Mouse (Mus musculus) forebrain, embryonic 11.5 days (tissue): ENCODE data around the gene Fes. TPM values are rescaled to one million over a fixed set of nuclear protein-coding genes. Genes with fewer than 3 reads are reported as not detected.
A peak's percentile ranks its signal among the peaks of the same experiment; 100 is the strongest.

ENCODE experiments used
- ATAC-seq: fragments of 200-750 bp; cut with Nextera tagmentation; replicated peaks from 2 replicates; pipeline ENCODE4 v1.8.0; 2017; ENCODE audit warnings: moderate TSS enrichment; ENCODE audit not compliant: low FRiP score
- DNase-seq: peaks from one replicate; pipeline ENCODE4 v3.0.0-alpha.2; 2017; ENCODE audit warnings: low spot score
- H3K27ac ChIP-seq: fragments of 300-500 bp; sonication (generic); 2 replicates; pipeline ENCODE4 v1.5.1; 2014; ENCODE audit warnings: low read depth, low read length
- H3K27me3 ChIP-seq: fragments of 300-500 bp; sonication (generic); 2 replicates; pipeline ENCODE4 v1.6.1; 2014; ENCODE audit warnings: mild to moderate bottlenecking, low read length, mixed read lengths; ENCODE audit not compliant: control insufficient read depth, insufficient read depth
- H3K36me3 ChIP-seq: fragments of 300-500 bp; sonication (generic); 2 replicates; pipeline ENCODE4 v1.6.1; 2014; ENCODE audit warnings: mild to moderate bottlenecking, low read length, moderate library complexity, mixed read lengths; ENCODE audit not compliant: control insufficient read depth, insufficient read depth
- H3K4me1 ChIP-seq: fragments of 300-500 bp; sonication (generic); replicated peaks from 2 replicates; pipeline ENCODE4 v1.6.1; 2014; ENCODE audit warnings: low read length, mixed read lengths; ENCODE audit not compliant: control insufficient read depth, insufficient read depth
- H3K4me2 ChIP-seq: fragments of 300-500 bp; sonication (generic); 2 replicates; pipeline ENCODE4 v1.6.1; 2014; ENCODE audit warnings: low read depth, mild to moderate bottlenecking, low read length, moderate library complexity, mixed read lengths; ENCODE audit not compliant: severe bottlenecking
- H3K4me3 ChIP-seq: fragments of 300-500 bp; sonication (generic); 2 replicates; pipeline ENCODE4 v1.5.1; 2014; ENCODE audit warnings: low read depth, low read length
- H3K9ac ChIP-seq: fragments of 300-500 bp; sonication (generic); 2 replicates; pipeline ENCODE4 v1.6.1; 2014; ENCODE audit warnings: low read length
- H3K9me3 ChIP-seq: fragments of 300-500 bp; sonication (generic); 2 replicates; pipeline ENCODE4 v1.6.1; 2016; ENCODE audit warnings: low read length, mixed read lengths; ENCODE audit not compliant: control insufficient read depth
- WGBS: fragments of 180-500 bp; shearing (Covaris S2); extraction: QIAGEN DNeasy Blood & Tissue Kit; methylation state at CpG from one replicate; pipeline ENCODE4 v1.1.7; 2014; 5-methylcytosine and 5-hydroxymethylcytosine counted together
- polyA plus RNA-seq: library from polyadenylated mRNA; unstranded; fragments of >200 nt; fragmentation: Nextera tagmentation; extraction: Ambion mirVana; gene quantifications from 2 replicates; pipeline ENCODE4 v1.2.1, GENCODE M21; 2014

Gene Fes
- polyA plus RNA-seq, 1 experiment from 2014 or later: 7.7 TPM

- Histone ChIP-seq H3K4me1 (peaks cover 6% of the 10 kb centered on the region; the same call in 1 of the 2 replicates), H3K36me3 (no peaks in the 10 kb centered on the region), H3K9me3 (no peaks in the 10 kb centered on the region), H3K4me2 (no peak overlapping the region), H3K9ac (no peak overlapping the region), H3K27ac (no peak overlapping the region), H3K4me3 (no peak overlapping the region), H3K27me3 (no peaks in the 10 kb centered on the region)
- 90% methylated on average over 3 of the region's 3 CpGs for WGBS
- DNase-seq (no peak), ATAC-seq (no peak)
Observed at GRCm38 (mm10) chr7:80374733-80375132, 13.0 kb downstream of the Fes start.

- no peak overlapping the region for H3K4me2 ChIP-seq
- no peak for DNase-seq
- no peak for ATAC-seq
- H3K4me1 ChIP-seq: peaks cover 10% of the 10 kb centered on the region; the same call in 1 of the 2 replicates
- no peak overlapping the region for H3K4me3 ChIP-seq
- H3K27me3 ChIP-seq: no peaks in the 10 kb centered on the region
- no peaks in the 10 kb centered on the region for H3K9me3 ChIP-seq
- H3K9ac ChIP-seq: no peak overlapping the region
- no peak overlapping the region for H3K27ac ChIP-seq
- 60% methylated on average over 3 of the region's 3 CpGs for WGBS
- no peaks in the 10 kb centered on the region for H3K36me3 ChIP-seq
Observed at GRCm38 (mm10) chr7:80374280-80374679, 13.5 kb downstream of the Fes start.

DNA sequence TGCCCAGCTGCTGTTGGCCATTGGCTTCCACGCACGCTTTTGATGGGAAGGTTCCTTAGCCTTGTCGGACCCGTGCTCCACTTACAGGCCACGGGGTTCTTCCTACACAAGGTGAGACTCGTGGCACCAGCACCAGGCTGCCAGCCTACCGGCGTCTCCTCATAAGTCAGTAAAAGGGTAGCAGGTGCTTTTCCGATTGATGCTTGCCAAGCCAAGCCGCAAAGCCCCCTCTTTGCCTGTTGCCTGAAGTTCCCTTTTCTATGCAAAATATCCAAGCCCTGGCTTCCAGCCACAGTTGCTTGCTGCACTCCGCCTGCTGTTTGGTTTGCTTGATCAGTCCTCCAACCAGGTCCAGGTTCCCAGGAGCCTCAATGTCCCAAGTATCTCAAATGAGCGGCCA lies 13.9 kb downstream of the Fes start:
- Histone ChIP-seq H3K9ac (no peak overlapping the region), H3K4me2 (no peak overlapping the region), H3K27me3 (no peaks in the 10 kb centered on the region), H3K27ac (no peak overlapping the region), H3K4me3 (no peak overlapping the region), H3K4me1 (peaks cover 10% of the 10 kb centered on the region; the same call in 1 of the 2 replicates), H3K9me3 (no peaks in the 10 kb centered on the region), H3K36me3 (no peaks in the 10 kb centered on the region)
- 89% methylated on average over 12 of the region's 12 CpGs for WGBS
- DNase-seq: no peak
- no peak for ATAC-seq

DNA sequence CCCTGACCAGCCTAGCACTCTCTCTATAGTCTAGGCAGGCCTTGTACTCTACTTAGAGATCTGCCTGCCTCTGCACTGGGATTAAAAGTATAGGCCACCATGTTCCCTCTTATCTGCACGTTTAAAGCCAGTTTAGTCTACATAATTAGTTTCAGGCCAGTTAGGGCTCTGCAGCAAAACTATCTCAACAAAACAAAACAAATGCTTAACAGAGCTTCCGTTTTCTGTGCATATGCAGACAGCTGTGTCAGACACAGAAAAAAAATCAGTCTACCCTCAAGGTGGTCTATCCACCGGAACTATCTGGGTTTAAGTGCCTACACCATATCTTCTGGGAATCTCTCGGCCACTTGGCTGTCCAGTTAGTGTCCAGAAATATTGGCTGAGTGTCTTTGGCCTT lies 14.4 kb downstream of the Fes start:
- H3K4me2 ChIP-seq: no peak overlapping the region

DNA sequence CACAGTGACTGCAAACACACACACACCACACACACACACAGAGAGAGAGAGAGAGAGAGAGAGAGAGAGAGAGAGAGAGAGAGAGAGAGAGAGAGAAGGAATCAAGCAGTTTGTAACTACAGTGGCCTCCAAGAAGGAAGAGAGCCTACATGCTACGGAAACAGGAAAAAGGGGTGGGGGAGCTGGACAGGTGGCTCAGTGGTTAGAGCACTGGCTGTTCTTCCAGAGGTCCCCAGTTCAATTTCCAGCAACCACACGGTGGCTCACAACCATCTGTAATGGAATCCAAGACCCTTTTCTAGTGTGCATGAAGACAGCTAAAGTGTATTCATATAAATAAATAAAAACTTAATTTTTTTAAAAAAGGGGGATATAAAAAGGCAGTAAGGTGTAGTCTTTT lies 15.1 kb downstream of the Fes start:
- H3K9me3 ChIP-seq: no peaks in the 10 kb centered on the region
- H3K9ac ChIP-seq: no peak overlapping the region
- ATAC-seq (no peak), DNase-seq (no peak)
- no peak overlapping the region for H3K4me3 ChIP-seq
- H3K36me3 ChIP-seq: no peaks in the 10 kb centered on the region; the same call in 1 of the 2 replicates
- H3K4me2 ChIP-seq: no peak overlapping the region
- no peaks in the 10 kb centered on the region for H3K27me3 ChIP-seq
- peaks cover 10% of the 10 kb centered on the region; the same call in 1 of the 2 replicates for H3K4me1 ChIP-seq
- WGBS: 60% methylated on average over 2 of the region's 2 CpGs
- H3K27ac ChIP-seq: no peak overlapping the region

More for the DNA sequence above, 14.4 kb downstream of the Fes start:
- Histone ChIP-seq H3K27me3 (no peaks in the 10 kb centered on the region), H3K9ac (no peak overlapping the region), H3K27ac (no peak overlapping the region), H3K4me1 (peaks cover 10% of the 10 kb centered on the region; the same call in 1 of the 2 replicates), H3K4me3 (no peak overlapping the region), H3K36me3 (no peaks in the 10 kb centered on the region; the same call in 1 of the 2 replicates), H3K9me3 (no peaks in the 10 kb centered on the region)
- WGBS: 84% methylated on average over 4 of the region's 4 CpGs
- DNase-seq: no peak
- ATAC-seq: no peak

DNA sequence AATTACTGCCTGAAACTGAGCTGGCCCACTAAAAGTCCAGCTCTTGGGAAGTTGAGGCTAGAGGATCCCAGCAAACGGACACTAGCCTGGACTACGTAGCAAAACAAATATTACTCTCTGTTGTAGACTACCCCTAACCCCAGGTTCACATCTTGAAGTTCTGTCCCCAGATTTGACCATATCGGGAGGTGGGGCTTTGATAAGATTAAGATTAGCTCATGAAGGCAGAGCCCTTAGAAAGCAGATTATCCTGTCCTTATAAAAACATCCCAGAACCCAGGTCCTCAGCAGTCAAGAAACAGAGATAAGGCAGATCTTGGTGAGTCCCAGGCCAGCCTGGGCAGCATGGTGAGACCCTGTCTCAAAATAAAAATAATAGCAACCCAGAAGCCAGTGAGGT lies 15.6 kb downstream of the Fes start:
- Histone ChIP-seq H3K9ac (no peak overlapping the region), H3K36me3 (peaks cover under 1% of the 10 kb centered on the region; the same call in 1 of the 2 replicates), H3K4me1 (peaks cover 10% of the 10 kb centered on the region; the same call in 1 of the 2 replicates), H3K27me3 (no peaks in the 10 kb centered on the region), H3K27ac (no peak overlapping the region), H3K4me3 (no peak overlapping the region), H3K4me2 (no peak overlapping the region), H3K9me3 (no peaks in the 10 kb centered on the region)
- 89% methylated on average over 3 of the region's 3 CpGs for WGBS
- no peak for DNase-seq
- no peak for ATAC-seq

DNA sequence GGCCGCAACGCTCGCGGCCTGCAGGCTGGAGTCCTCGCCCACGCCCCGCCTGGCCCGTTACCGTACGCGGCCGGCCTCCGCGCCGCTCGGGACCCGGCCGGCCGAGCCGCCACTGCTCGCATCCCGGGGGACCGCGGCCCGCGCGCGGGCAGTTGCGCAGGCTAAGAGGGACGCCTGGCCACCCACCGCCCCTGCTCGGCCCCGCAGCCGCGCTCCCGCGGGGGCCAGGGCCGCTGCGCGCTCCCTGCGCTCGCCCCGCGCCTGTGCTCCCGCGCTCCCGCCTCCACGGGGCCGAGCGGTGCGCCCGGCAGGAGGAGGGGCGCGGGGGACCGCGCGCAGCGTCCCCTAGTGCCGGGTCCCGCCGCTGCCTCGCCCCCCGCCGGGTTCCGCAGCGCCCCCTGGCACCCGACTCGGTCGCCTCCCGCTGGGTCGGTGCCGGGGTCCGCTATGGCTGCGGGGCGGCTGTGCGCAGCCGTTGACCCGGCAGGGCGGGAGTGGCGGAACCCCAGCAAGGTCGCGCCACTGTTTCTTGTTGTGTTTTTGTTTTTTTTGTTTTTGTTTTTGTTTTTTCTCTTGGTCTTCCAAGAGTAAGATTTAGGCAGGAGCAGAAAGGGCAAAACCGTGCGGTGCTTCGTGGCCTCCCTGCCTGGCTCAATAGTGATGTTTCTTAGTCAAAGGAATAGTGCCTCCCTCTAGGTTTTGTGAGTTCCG lies 16.6 kb downstream of the Fes start, which contains the start of gene Man2a2:
TSS of gene Man2a2 (minus strand) at position 335 of the 711 bp plus-strand sequence.
- H3K9ac ChIP-seq: peak within 1 kb of the TSS; percentile 88
- peak within 1 kb of the TSS; percentile 94 for H3K4me3 ChIP-seq
- ATAC-seq (peak; percentile 64), DNase-seq (peak; percentile 86)
- H3K9me3 ChIP-seq: no peaks in the 10 kb centered on the region
- H3K27me3 ChIP-seq: no peaks in the 10 kb centered on the region
- WGBS: 1% methylated on average over 35 of the region's 86 CpGs
- peaks cover 6% of the 10 kb centered on the region; the same call in 1 of the 2 replicates for H3K36me3 ChIP-seq
- H3K4me2 ChIP-seq: peak within 1 kb of the TSS; percentile 83
- peak within 1 kb of the TSS; percentile 12; the same call in 1 of the 2 replicates for H3K27ac ChIP-seq
- H3K4me1 ChIP-seq: peaks cover 10% of the 10 kb centered on the region; the same call in 1 of the 2 replicates

DNA sequence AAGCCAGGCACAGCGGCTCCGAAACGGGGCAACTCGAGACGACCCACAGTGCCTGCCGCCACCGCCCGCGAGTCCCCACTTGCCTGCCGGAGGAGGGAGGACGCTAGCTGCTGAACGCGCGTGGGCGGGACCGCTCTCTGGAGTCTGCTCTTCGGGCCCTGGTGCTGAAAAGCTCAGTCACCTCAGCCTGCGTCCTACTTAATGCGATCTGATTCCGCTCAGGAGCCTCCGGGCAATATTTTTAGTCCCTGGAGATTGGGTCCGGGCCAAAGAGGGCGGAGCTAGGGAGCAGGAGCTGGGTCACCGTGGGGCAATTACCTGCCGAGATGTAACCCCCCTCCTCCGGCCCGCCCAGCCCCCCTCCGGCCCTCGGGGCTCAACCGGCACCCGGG lies 17.1 kb downstream of the Fes start:
- Histone ChIP-seq H3K27ac (peak overlapping the region; percentile 12; the same call in 1 of the 2 replicates), H3K9me3 (no peaks in the 10 kb centered on the region), H3K36me3 (peaks cover 6% of the 10 kb centered on the region; the same call in 1 of the 2 replicates), H3K4me2 (peak overlapping the region; percentile 83), H3K9ac (peak overlapping the region; percentile 88), H3K27me3 (no peaks in the 10 kb centered on the region), H3K4me3 (peak overlapping the region; percentile 94), H3K4me1 (peaks cover 10% of the 10 kb centered on the region; the same call in 1 of the 2 replicates)
- ATAC-seq (peak; percentile 67), DNase-seq (peak; percentile 81)
- 0% methylated on average over 30 of the region's 31 CpGs for WGBS
